Mouse (Mus musculus) thymus, adult 18-20 months (tissue): ENCODE measurements at regions not wholly inside any gene's neighbourhood (a gene's known extent, or its start where the extent isn't known, plus 50 kb on each side); places are given as distances from the start of the nearest gene placed in this dataset.

Experiments
- DNase-seq, 2 experiments: peaks; one replicate each; pipeline ENCODE4 v3.0.0; 2022; ENCODE audit warnings: mixed read lengths in 2 of 2

DNA sequence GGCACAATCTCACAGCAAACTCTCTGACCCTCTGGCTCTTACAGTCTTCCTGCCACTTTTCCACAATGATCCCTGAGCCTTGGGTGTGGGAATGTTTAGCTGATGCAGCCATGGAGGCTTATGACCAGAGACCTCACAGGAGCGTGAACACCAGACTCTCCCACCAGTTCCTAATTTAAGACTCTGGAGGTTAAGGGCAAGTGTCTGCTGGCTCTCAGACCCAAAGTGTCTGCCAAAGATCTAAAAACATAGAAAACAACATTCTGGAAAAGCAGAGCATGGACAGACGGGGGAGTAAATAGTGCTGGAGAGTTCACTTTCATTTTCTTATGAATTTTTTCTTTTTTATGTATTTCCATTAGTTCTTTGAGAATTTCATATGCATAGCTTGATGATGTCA is 440.7 kb downstream of the Adam3 start:
- DNase-seq, result no peak

GRCm38 (mm10) chr8:24283901-24284405 is 441.7 kb downstream of the Adam3 start:
- no peak for DNase-seq

GRCm38 (mm10) chr8:24280296-24280695 is 445.4 kb downstream of the Adam3 start:
- no peak for DNase-seq

DNA sequence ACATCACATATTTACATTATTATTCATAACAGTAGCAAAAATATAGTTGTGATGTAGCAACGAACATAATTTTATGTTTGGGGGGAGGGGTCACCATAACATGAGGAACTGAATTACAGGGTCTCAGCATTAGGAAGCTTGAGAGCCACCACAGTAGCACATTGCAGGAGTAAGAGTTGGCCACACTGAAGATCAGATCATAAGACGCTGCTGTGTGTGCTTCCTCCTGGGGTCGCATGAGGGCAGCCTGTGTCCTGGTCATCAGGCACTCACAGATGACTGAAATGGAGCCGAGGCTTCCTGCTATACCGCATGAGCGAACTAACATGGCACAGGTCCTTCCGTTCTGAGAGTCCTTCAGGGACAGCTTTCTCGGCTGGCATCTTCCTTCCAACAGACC is 447.3 kb downstream of the Adam3 start:
- DNase-seq, result no peak

GRCm38 (mm10) chr8:24261359-24261758 is 464.3 kb downstream of the Adam3 start:
- DNase-seq, result no peak

- no peak for DNase-seq
These were observed 467.0 kb downstream of the Adam3 start for GRCm38 (mm10) chr8:24258622-24259021.

DNA sequence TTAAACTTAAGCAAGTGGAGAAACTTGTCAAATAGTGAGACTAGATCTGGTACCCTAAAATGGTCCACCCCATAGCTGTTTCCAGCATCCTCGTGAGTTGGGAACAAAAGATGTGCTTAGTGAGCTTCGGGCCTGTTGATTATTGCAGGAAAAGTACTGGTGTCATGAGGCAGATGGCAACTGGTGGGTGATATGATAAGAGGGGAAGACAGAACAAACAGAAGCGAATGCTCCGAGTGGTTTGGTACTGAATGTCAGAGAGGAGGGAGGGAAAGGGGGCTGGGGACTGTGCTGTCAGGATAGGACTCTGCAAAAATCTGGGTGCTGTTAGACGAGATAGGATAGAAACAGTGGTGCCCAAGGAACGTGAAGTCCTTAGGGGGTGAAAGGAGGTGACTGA is 483.4 kb downstream of the Adam3 start:
- no peak for DNase-seq

DNA sequence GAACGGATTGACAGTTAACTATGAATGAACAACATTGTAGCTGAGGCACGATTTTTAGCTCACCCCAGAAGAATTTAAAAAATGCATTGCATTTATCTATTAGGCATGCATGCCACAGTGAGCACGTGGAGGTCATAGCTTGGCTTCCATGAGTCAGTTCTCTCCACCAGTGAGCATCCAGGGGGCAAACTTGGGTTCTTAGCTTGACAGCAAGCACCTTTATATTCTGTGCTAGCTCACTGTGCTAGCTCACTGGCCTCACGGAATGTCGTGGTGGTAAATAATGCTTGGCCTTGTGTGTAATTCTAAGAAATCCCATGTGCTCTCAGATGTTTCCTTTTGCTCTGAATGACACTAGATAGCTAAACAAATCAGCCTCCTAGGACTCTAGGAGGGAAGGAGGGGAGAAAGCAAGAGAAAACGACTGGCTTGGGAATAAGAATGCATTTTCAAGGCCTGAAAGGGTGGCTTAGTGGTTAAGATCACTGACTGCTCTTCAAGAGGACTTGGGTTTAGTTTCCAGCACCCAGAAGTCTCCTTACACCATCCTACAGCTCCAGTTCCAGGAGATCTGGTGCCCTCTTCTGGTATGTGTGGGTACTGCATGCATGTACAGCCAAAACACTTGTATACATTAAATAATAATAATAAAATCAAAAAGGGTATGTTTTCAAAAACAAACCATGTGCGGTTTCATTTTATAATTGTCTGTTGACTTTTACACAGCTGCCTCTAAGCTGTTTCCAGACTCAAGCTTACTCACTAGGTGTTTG is 485.3 kb downstream of the Adam3 start:
- no peak for DNase-seq

DNA sequence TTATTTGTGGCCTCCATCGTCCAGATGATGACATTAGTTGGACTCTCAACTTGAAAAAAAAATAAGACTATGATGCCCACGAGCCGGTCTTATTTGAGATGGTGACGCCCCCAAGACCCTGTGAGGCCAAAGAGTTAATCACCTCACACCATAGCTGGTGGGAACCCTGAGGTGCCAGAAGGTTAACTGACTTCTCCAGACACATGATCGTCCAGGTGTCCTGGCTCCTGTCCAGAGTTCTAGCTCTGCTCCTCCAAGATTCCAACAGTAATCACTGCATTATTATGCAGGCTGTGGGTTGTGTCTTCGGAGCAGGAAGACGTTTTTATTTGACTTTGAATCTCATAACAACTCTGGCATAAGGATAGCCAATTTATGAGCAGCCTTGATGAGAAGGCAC is 490.7 kb downstream of the Adam3 start:
- no peak for DNase-seq

- no peak for DNase-seq
These were observed 497.5 kb downstream of the Adam3 start for GRCm38 (mm10) chr8:24228148-24228547.

- DNase-seq, result no peak
These were observed 498.1 kb downstream of the Adam3 start for GRCm38 (mm10) chr8:24227331-24228072.

DNA sequence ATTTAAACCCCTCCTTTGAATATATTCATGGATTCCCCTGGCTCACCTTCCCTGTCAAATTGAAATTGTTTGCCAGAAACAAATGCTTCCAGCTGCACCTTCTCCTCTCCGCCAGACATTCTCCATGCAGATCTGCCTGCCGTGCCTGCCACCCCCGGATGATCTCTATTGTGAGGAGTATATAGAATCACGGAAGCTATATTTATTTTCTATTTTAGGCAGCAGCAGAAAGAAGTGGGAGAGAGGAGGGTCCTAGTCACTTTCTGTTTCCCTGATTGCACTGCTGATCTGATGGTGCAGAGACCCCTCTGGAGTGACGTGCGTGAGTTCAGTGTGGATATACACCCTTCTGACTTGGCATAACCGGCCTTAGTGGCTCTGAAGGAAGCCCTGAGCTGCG is 505.4 kb downstream of the Adam3 start:
- DNase-seq, result no peak

- no peak for DNase-seq
These were observed 509.0 kb downstream of the Adam3 start for GRCm38 (mm10) chr8:24216655-24217054.

DNA sequence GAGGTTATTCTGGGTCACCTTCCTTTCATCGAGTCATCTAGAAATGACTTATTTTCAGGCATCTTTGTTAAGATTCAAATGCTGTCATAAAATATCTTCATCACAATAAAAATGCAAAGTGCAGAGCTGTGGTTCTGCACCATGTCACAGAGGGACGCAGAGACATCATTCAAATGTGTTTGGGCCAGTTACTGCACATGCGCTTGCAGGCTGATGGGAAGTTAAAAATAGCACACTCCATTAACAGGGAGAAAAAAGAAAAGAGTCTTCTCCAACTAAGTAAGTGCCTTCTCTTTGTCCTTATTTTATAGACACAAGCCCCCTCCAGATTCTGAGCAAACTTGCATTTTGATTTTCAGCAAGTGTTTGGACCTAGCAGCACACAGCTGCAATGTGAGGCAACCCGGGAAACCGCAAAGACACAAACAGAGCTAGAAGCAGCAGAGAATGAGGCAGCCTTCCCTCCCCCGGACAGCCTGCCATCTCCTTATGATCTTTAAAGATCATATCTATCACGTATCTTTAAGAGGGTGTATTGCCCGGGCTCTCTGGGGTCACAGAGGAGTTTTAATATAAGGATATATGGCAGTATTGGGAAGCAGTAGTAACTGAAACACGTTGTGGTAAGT is 510.0 kb downstream of the Adam3 start:
- DNase-seq, result peak in 1 of 2 experiments; percentile 15

- DNase-seq, result no peak
These were observed 511.3 kb downstream of the Adam3 start for GRCm38 (mm10) chr8:24214315-24214714.

- no peak for DNase-seq
These were observed 513.1 kb downstream of the Adam3 start for GRCm38 (mm10) chr8:24212216-24213200.

GRCm38 (mm10) chr8:24211091-24211490 is 514.6 kb downstream of the Adam3 start:
- DNase-seq, result no peak
